Mouse (Mus musculus): ENCODE measurements around the gene Cav2.

The Cav2 gene

GRCm38 (mm10) chr6:17309260-17309659 lies 28.3 kb downstream of the Cav2 start:
- no peak for DNase-seq (ENCODE audit: extremely low spot score)

- DNase-seq (ENCODE audit: extremely low spot score) = no peak
These were observed 33.3 kb downstream of the Cav2 start for GRCm38 (mm10) chr6:17314241-17314640.

GRCm38 (mm10) chr6:17314659-17315616 lies 34.0 kb downstream of the Cav2 start:
- DNase-seq (ENCODE audit: extremely low spot score) = no peak

GRCm38 (mm10) chr6:17316294-17317166 lies 35.5 kb downstream of the Cav2 start:
- DNase-seq (ENCODE audit: extremely low spot score) = no peak

- DNase-seq (ENCODE audit: extremely low spot score) = no peak
These were observed 36.2 kb downstream of the Cav2 start for GRCm38 (mm10) chr6:17317167-17317524.

GRCm38 (mm10) chr6:17317944-17318343 lies 37.0 kb downstream of the Cav2 start:
- DNase-seq (ENCODE audit: extremely low spot score) = no peak

- no peak for DNase-seq (ENCODE audit: extremely low spot score)
These were observed 41.0 kb downstream of the Cav2 start for GRCm38 (mm10) chr6:17321976-17322375.

GRCm38 (mm10) chr6:17327216-17327615 lies 46.2 kb downstream of the Cav2 start:
- DNase-seq (ENCODE audit: extremely low spot score) = no peak

- DNase-seq (ENCODE audit: extremely low spot score) = no peak
These were observed 48.8 kb downstream of the Cav2 start for GRCm38 (mm10) chr6:17329801-17330200.

GRCm38 (mm10) chr6:17337724-17338123 lies 56.7 kb downstream of the Cav2 start:
- DNase-seq (ENCODE audit: extremely low spot score) = no peak
